Mouse (Mus musculus) ES-Bruce4 (cell line): Measurements from ENCODE around the gene Mgat5.

Experiments
- EP300 ChIP-seq: IDR thresholded peaks from 2 replicates; pipeline ENCODE4 v1.6.1; 2011; ENCODE audit warnings: low read depth, low read length; ENCODE audit not compliant: insufficient read depth
- POLR2A ChIP-seq: IDR thresholded peaks from one replicate; pipeline ENCODE4 v1.8.1; 2011; ENCODE audit warnings: low read length; ENCODE audit not compliant: insufficient read depth

DNA sequence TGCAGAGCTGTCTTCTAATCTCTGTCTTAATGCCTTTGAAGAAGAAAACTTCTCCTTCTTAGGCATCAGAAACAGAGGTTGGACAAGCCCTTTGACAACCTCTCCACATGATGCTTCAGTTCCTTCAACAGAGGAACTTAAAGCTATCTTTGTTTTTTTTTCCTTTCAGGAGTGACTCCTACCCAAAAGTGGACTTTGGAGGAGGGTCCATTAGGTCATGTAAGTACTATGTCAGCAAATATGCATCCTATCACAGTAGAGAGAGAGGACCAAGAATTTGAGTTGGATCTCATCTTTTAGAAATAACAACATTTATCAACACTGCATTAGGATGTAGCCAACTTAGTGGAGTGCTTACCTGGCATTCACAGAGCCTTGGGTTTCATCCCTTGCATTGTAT is 44.8 kb downstream of the Mgat5 start:
- TF ChIP-seq EP300, result no peak
- TF ChIP-seq POLR2A, result no peak
